Mouse (Mus musculus) adrenal gland, postnatal 36 days (tissue): ENCODE data around the gene Tmem26. TPM values are rescaled to one million over a fixed set of nuclear protein-coding genes. Genes with fewer than 3 reads are reported as not detected.
A peak's percentile ranks its signal among the peaks of the same experiment; 100 is the strongest.
"Not testable (repeated sequence)": the region's sequence is repeated elsewhere in the genome, so short reads cannot be mapped to it uniquely, and the experiment has no call there.

Source experiments
- DNase-seq, 2 experiments: peaks; one replicate each; pipeline ENCODE4 v3.0.0; 2021; ENCODE audit warnings: mixed read lengths in 1 of 2
- long read RNA-seq, 2 experiments: library from polyadenylated mRNA; stranded (forward); transcript quantifications; one replicate each; pipeline ENCODE4 v2.0.0; 2021; ENCODE audit warnings: borderline sequencing depth in 2 of 2
- total RNA-seq, 2 experiments: library from RNA; stranded (reverse); gene quantifications; 2 replicates each; pipeline ENCODE4 v1.2.3; 2021

Tmem26 gene
- 1 to 10 TPM; 4.2 to 7.9 TPM for total RNA-seq
- long read RNA-seq, experiment 1, partial matches to known transcripts, result 0 of 1 reads
- long read RNA-seq, experiment 1, other reads (novel, unspliced or antisense), result 1 of 1 reads
- long read RNA-seq, experiment 2, result 0 reads

GRCm38 (mm10) chr10:68723568-68724360 is at the start of gene Tmem26:
Gene Tmem26, plus strand, starts transcription at chr10:68723646.
- peak; percentile 69 to 75 for DNase-seq

- DNase-seq, result peak in 1 of 2 experiments; percentile 7
Measured at GRCm38 (mm10) chr10:68678678-68679077, 44.8 kb upstream of the Tmem26 start.

GRCm38 (mm10) chr10:68681233-68681632 is 42.2 kb upstream of the Tmem26 start:
- DNase-seq, result no peak

- DNase-seq, result no peak
Measured at GRCm38 (mm10) chr10:68685510-68685909, 37.9 kb upstream of the Tmem26 start.

GRCm38 (mm10) chr10:68691116-68691515 is 32.3 kb upstream of the Tmem26 start:
- no peak for DNase-seq

GRCm38 (mm10) chr10:68692401-68692800 is 31.0 kb upstream of the Tmem26 start:
- DNase-seq, result peak; percentile 18 to 37

- no peak for DNase-seq
Measured at GRCm38 (mm10) chr10:68695760-68696336, 27.6 kb upstream of the Tmem26 start.

- no peak for DNase-seq
Measured at GRCm38 (mm10) chr10:68704268-68704667, 19.2 kb upstream of the Tmem26 start.

GRCm38 (mm10) chr10:68705471-68706036 is 17.9 kb upstream of the Tmem26 start:
- DNase-seq, result no peak

GRCm38 (mm10) chr10:68707014-68707852 is 16.2 kb upstream of the Tmem26 start:
- no peak for DNase-seq

GRCm38 (mm10) chr10:68712926-68713325 is 10.5 kb upstream of the Tmem26 start:
- DNase-seq, result no peak

GRCm38 (mm10) chr10:68714302-68714701 is 9.1 kb upstream of the Tmem26 start:
- no peak for DNase-seq

GRCm38 (mm10) chr10:68715396-68715795 is 8.1 kb upstream of the Tmem26 start:
- no peak for DNase-seq

GRCm38 (mm10) chr10:68718375-68718774 is 5.1 kb upstream of the Tmem26 start:
- DNase-seq, result no peak

GRCm38 (mm10) chr10:68720887-68721400 is 2.5 kb upstream of the Tmem26 start:
- DNase-seq, result peak; percentile 68 to 74

- no peak for DNase-seq
Measured at GRCm38 (mm10) chr10:68723015-68723414, 431 bp upstream of the Tmem26 start.

- DNase-seq, result peak; percentile 44 to 79
Measured at GRCm38 (mm10) chr10:68724361-68724720, 895 bp downstream of the Tmem26 start.

- no peak for DNase-seq
Measured at GRCm38 (mm10) chr10:68727464-68727863, 4.0 kb downstream of the Tmem26 start.

- no peak for DNase-seq
Measured at GRCm38 (mm10) chr10:68735621-68736020, 12.2 kb downstream of the Tmem26 start.

- no peak for DNase-seq
Measured at GRCm38 (mm10) chr10:68737391-68737790, 13.9 kb downstream of the Tmem26 start.

GRCm38 (mm10) chr10:68738981-68739380 is 15.5 kb downstream of the Tmem26 start:
- not testable (repeated sequence) for DNase-seq

- DNase-seq, result no peak
Measured at GRCm38 (mm10) chr10:68740251-68740650, 16.8 kb downstream of the Tmem26 start.
